Mouse (Mus musculus): ENCODE results near the gene Slc26a8. TPM values are rescaled to one million over a fixed set of nuclear protein-coding genes. Genes with fewer than 3 reads are reported as not detected.
A peak's percentile ranks its signal among the peaks of the same experiment; 100 is the strongest.

The Slc26a8 gene
- total and polyA plus RNA-seq, 3 experiments, result 0.58 to 1.6 TPM; not detected in 1

DNA sequence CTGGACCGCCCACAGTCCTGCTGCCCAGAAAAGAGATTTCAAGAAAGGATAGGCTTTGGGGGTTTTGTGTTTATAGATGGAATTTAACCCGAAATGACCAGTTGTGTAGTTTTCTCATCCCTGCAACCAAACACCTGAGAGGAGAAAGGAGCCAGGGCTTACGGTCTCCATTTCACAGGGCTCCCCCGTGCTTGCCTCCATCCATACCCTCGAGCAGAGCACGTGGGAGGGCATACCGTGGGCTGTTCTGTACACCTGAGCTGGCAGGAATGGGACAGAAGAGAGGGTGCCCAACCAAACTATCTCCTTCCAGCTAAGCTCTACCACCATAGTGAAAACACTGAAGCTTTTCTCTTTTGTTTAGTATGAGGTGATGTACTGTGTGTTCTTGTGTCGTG lies 20.3 kb upstream of the Slc26a8 start:
- H3K9me3 ChIP-seq (replicated peaks; ENCODE audit: insufficient read depth, low read length), result no peaks in the 10 kb centered on the region
- no peaks in the 10 kb centered on the region for H3K27me3 ChIP-seq (ENCODE audit: control insufficient read depth in 1 of 2, insufficient read depth in 2 of 2, low read length in 2 of 2)
- H3K9ac ChIP-seq (ENCODE audit: control insufficient read depth, low read depth, low read length, poor library complexity, severe bottlenecking), result no peak overlapping the region
- DNase-seq (ENCODE audit: low read depth, low spot score), result no peak
- peaks cover 6 to 9% of the 10 kb centered on the region in 2 experiments for H3K4me1 ChIP-seq (ENCODE audit: control insufficient read depth in 1 of 2, insufficient read depth in 2 of 2, low read length in 2 of 2)
- H3K36me3 ChIP-seq (ENCODE audit: control insufficient read depth in 1 of 2, insufficient read depth in 2 of 2, low read length in 2 of 2), result peaks cover 9 to 19% of the 10 kb centered on the region in 2 experiments
- peaks cover 44% of the 10 kb centered on the region for H3K79me2 ChIP-seq (ENCODE audit: control insufficient read depth, insufficient read depth, low read length, poor library complexity)
- H3K27ac ChIP-seq (ENCODE audit: control insufficient read depth, low read depth, low read length), result no peak overlapping the region
- H3K4me3 ChIP-seq (ENCODE audit: control insufficient read depth in 1 of 2, insufficient read depth in 1 of 2, low read depth in 2 of 2, low read length in 2 of 2), result no peak overlapping the region
- TF ChIP-seq MYC (IDR thresholded peaks at IDR 0.05; ENCODE audit: low read depth, low read length) (no peak), POLR2AphosphoS5 (IDR thresholded peaks at IDR 0.05; ENCODE audit: borderline replicate concordance, low read depth, low read length) (no peak), POLR2AphosphoS2 (IDR thresholded peaks at IDR 0.05; ENCODE audit: low read length) (no peak), BHLHE40 (IDR thresholded peaks at IDR 0.05; ENCODE audit: borderline replicate concordance, low read depth, low read length) (no peak), JUND (IDR thresholded peaks at IDR 0.05; ENCODE audit: low read depth, low read length) (no peak)

GRCm38 (mm10) chr17:28709552-28710290 lies 19.7 kb upstream of the Slc26a8 start:
- Histone ChIP-seq H3K4me1 (ENCODE audit: control insufficient read depth in 1 of 2, insufficient read depth in 2 of 2, low read length in 2 of 2) (peaks cover 7 to 9% of the 10 kb centered on the region in 2 experiments), H3K9me3 (replicated peaks; ENCODE audit: insufficient read depth, low read length) (no peaks in the 10 kb centered on the region), H3K36me3 (ENCODE audit: control insufficient read depth in 1 of 2, insufficient read depth in 2 of 2, low read length in 2 of 2) (peaks cover 8 to 22% of the 10 kb centered on the region in 2 experiments), H3K4me3 (ENCODE audit: control insufficient read depth in 1 of 2, insufficient read depth in 1 of 2, low read depth in 2 of 2, low read length in 2 of 2) (no peak overlapping the region), H3K27ac (ENCODE audit: control insufficient read depth, low read depth, low read length) (no peak overlapping the region), H3K27me3 (ENCODE audit: control insufficient read depth in 1 of 2, insufficient read depth in 2 of 2, low read length in 2 of 2) (no peaks in the 10 kb centered on the region), H3K9ac (ENCODE audit: control insufficient read depth, low read depth, low read length, poor library complexity, severe bottlenecking) (no peak overlapping the region), H3K79me2 (ENCODE audit: control insufficient read depth, insufficient read depth, low read length, poor library complexity) (peaks cover 49% of the 10 kb centered on the region)
- peak; percentile 44 for DNase-seq (ENCODE audit: low read depth, low spot score)
- TF ChIP-seq MEF2A (IDR thresholded peaks at IDR 0.05; ENCODE audit: extremely low read depth, insufficient replicate concordance, low read depth, low read length, poor library complexity, severe bottlenecking), result no peak
- TF ChIP-seq SIN3A (IDR thresholded peaks at IDR 0.05; ENCODE audit: low read length), result 0 out of 2 replicates have a peak, but pooled peaks have one; percentile 20
- no peak for TF ChIP-seq ELF1 (IDR thresholded peaks at IDR 0.05; ENCODE audit: low read depth, low read length)

GRCm38 (mm10) chr17:28708989-28709388 lies 19.0 kb upstream of the Slc26a8 start:
- no peak overlapping the region for H3K27ac ChIP-seq (ENCODE audit: control insufficient read depth, low read depth, low read length)
- H3K9me3 ChIP-seq (replicated peaks; ENCODE audit: insufficient read depth, low read length), result no peaks in the 10 kb centered on the region
- H3K27me3 ChIP-seq (ENCODE audit: control insufficient read depth in 1 of 2, insufficient read depth in 2 of 2, low read length in 2 of 2), result no peaks in the 10 kb centered on the region
- H3K79me2 ChIP-seq (ENCODE audit: control insufficient read depth, insufficient read depth, low read length, poor library complexity), result peaks cover 53% of the 10 kb centered on the region
- no peak overlapping the region for H3K9ac ChIP-seq (ENCODE audit: control insufficient read depth, low read depth, low read length, poor library complexity, severe bottlenecking)
- TF ChIP-seq ZMIZ1 (IDR thresholded peaks at IDR 0.05; ENCODE audit: low read depth, low read length) (no peak), MYC (IDR thresholded peaks at IDR 0.05; ENCODE audit: low read depth, low read length) (no peak), MAX (IDR thresholded peaks at IDR 0.05; ENCODE audit: low read length) (no peak), RAD21 (IDR thresholded peaks at IDR 0.05; ENCODE audit: low read depth, low read length) (no peak), ZKSCAN1 (IDR thresholded peaks at IDR 0.05; ENCODE audit: low read depth, low read length) (no peak), KAT2A (conservative IDR thresholded peaks at IDR 0.05; ENCODE audit: low read depth, low read length) (no peak), MAZ (IDR thresholded peaks at IDR 0.05; ENCODE audit: low read depth, low read length) (no peak), TBP (IDR thresholded peaks at IDR 0.05; ENCODE audit: low read depth, low read length) (no peak), ZC3H11A (IDR thresholded peaks at IDR 0.05; ENCODE audit: low read depth, low read length) (no peak), CHD1 (IDR thresholded peaks at IDR 0.05; ENCODE audit: low read depth, low read length) (no peak), SIN3A (IDR thresholded peaks at IDR 0.05; ENCODE audit: low read length) (no peak), CHD2 (IDR thresholded peaks at IDR 0.05; ENCODE audit: low read length) (no peak), MYB (IDR thresholded peaks at IDR 0.05; ENCODE audit: low read depth, low read length) (no peak), ZNF384 (IDR thresholded peaks at IDR 0.05; ENCODE audit: low read depth, low read length) (no peak), POLR2AphosphoS5 (IDR thresholded peaks at IDR 0.05; ENCODE audit: borderline replicate concordance, low read depth, low read length) (no peak), USF2 (IDR thresholded peaks at IDR 0.05; ENCODE audit: borderline replicate concordance in 1 of 2, insufficient read depth in 1 of 2, low read depth in 1 of 2, low read length in 2 of 2) (no peak), ELF1 (IDR thresholded peaks at IDR 0.05; ENCODE audit: low read depth, low read length) (no peak), CTCF (IDR thresholded peaks at IDR 0.05 in 2 of 3, conservative IDR thresholded peaks at IDR 0.05 in 1 of 3; ENCODE audit: control insufficient read depth in 1 of 3, insufficient read depth in 1 of 3, low read depth in 2 of 3, low read length in 3 of 3, poor library complexity in 1 of 3, severe bottlenecking in 1 of 3) (no peak), MEF2A (IDR thresholded peaks at IDR 0.05; ENCODE audit: extremely low read depth, insufficient replicate concordance, low read depth, low read length, poor library complexity, severe bottlenecking) (no peak)
- DNase-seq (ENCODE audit: low read depth, low spot score), result no peak
- H3K36me3 ChIP-seq (ENCODE audit: control insufficient read depth in 1 of 2, insufficient read depth in 2 of 2, low read length in 2 of 2), result peaks cover 2 to 22% of the 10 kb centered on the region in 2 experiments; a peak in 3 of 4 replicates
- no peak overlapping the region for H3K4me3 ChIP-seq (ENCODE audit: control insufficient read depth in 1 of 2, insufficient read depth in 1 of 2, low read depth in 2 of 2, low read length in 2 of 2)
- H3K4me1 ChIP-seq (ENCODE audit: control insufficient read depth in 1 of 2, insufficient read depth in 2 of 2, low read length in 2 of 2), result peaks cover 9% of the 10 kb centered on the region in 2 experiments

All from MEL (cell line).